ENCODE assay signal across 31 mouse cellular contexts in genomic region chr12:34949066-34949706, GRCm38 (mm10). TPM values are rescaled to one million over a fixed set of nuclear protein-coding genes. Genes with fewer than 3 reads are reported as not detected.
"Had no signal": no experiment of that assay in that cellular context is flagged by ENCODE, and none has a peak within 500 bp of the region (broad histone marks: within the 10 kb centered on the region; RNA-seq: fewer than 3 reads in every experiment).

No protein-coding gene starts in this region.

- H3K36me3 ChIP-seq: liver, embryonic 13.5 days; midbrain, embryonic 12.5 days; neural tube, embryonic 13.5 days had no signal

- ATAC-seq: midbrain, embryonic 16.5 days had no signal

- DNase-seq: kidney, adult 11 months; kidney, adult 9 months; kidney, postnatal 14 days; kidney, postnatal 4 days; layer of hippocampus, adult 9-11 months; layer of hippocampus, postnatal 36 days; liver, embryonic 13.5 days; lung, adult 2 months; lung, postnatal 36 days; retina, postnatal 1 day; right cerebral cortex, postnatal 25 days; spleen, adult 18-20 months; thymus, postnatal 36 days had no signal

- H3K27me3 ChIP-seq: liver, embryonic 13.5 days; midbrain, embryonic 12.5 days; neural tube, embryonic 13.5 days had no signal

- H3K4me3 ChIP-seq: left cerebral cortex, adult 2 months; liver, embryonic 13.5 days; midbrain, embryonic 12.5 days; myocyte; neural tube, embryonic 13.5 days had no signal

- H3K27ac ChIP-seq: left cerebral cortex, adult 2 months; liver, embryonic 13.5 days; midbrain, embryonic 12.5 days; neural tube, embryonic 13.5 days had no signal

RNA-seq across cellular contexts. Expression of gene Prps1l1, which starts 35.4 kb away (rescaled TPM):
- total RNA-seq: layer of hippocampus, adult 18-20 months; layer of hippocampus, postnatal 36 days; left cerebral cortex, adult 2 months; left cerebral cortex, postnatal 10 days; left cerebral cortex, postnatal 36 days; liver, adult 2 months; monocyte, adult 5-6 weeks had no signal
- polyA plus RNA-seq: kidney, embryonic 16.5 days; limb, embryonic 11.5 days; limb, embryonic 14.5 days; liver, adult 2 months; liver, embryonic 16.5 days; lung, adult 2 months; lung, embryonic 16.5 days; midbrain, embryonic 12.5 days; midbrain, embryonic 16.5 days; myocyte; neural tube, embryonic 13.5 days; stomach, embryonic 14.5 days; thymus, postnatal 0 days; urinary bladder, adult 2 months had no signal
